Mouse (Mus musculus) neural tube, embryonic 14.5 days (tissue): ENCODE results near the gene Zfp646. TPM values are rescaled to one million over a fixed set of nuclear protein-coding genes. Genes with fewer than 3 reads are reported as not detected.

Experiments
- ATAC-seq: fragments of 200-750 bp; cut with Nextera tagmentation; 2 replicates; pipeline ENCODE4 v1.8.0; 2017; ENCODE audit warnings: low read depth, mild to moderate bottlenecking, moderate TSS enrichment, moderate library complexity
- H3K27ac ChIP-seq: fragments of 300-500 bp; sonication (generic); 2 replicates; pipeline ENCODE4 v1.5.1; 2014; ENCODE audit warnings: low read depth, mild to moderate bottlenecking, control low read depth, low read length, moderate library complexity, mixed read lengths
- H3K27me3 ChIP-seq: fragments of 300-500 bp; sonication (generic); 2 replicates; pipeline ENCODE4 v1.6.1; 2014; ENCODE audit warnings: low read length; ENCODE audit not compliant: control insufficient read depth, insufficient read depth
- H3K36me3 ChIP-seq: fragments of 300-500 bp; sonication (generic); 2 replicates; pipeline ENCODE4 v1.6.1; 2014; ENCODE audit warnings: low read length, mixed read lengths; ENCODE audit not compliant: control insufficient read depth, insufficient read depth
- H3K4me1 ChIP-seq: fragments of 300-500 bp; sonication (generic); 2 replicates; pipeline ENCODE4 v1.6.1; 2014; ENCODE audit warnings: low read length; ENCODE audit not compliant: control insufficient read depth, insufficient read depth
- H3K4me2 ChIP-seq: fragments of 300-500 bp; sonication (generic); 2 replicates; pipeline ENCODE4 v1.6.1; 2014; ENCODE audit warnings: mild to moderate bottlenecking, low read depth, low read length, control low read depth
- H3K4me3 ChIP-seq: fragments of 300-500 bp; sonication (generic); 2 replicates; pipeline ENCODE4 v1.5.1; 2014; ENCODE audit warnings: low read depth, low read length, control low read depth, mixed read lengths
- H3K9ac ChIP-seq: fragments of 300-500 bp; sonication (generic); replicated peaks from 2 replicates; pipeline ENCODE4 v1.6.1; 2014; ENCODE audit warnings: low read depth, mild to moderate bottlenecking, control low read depth, low read length, mixed read lengths
- H3K9me3 ChIP-seq: fragments of 300-500 bp; sonication (generic); 2 replicates; pipeline ENCODE4 v1.6.1; 2016; ENCODE audit warnings: low read length; ENCODE audit not compliant: control insufficient read depth
- WGBS: fragments of 180-500 bp; shearing (Covaris S2); extraction: QIAGEN DNeasy Blood & Tissue Kit; methylation state at CpG from one replicate; pipeline ENCODE4 v1.1.7; 2014; 5-methylcytosine and 5-hydroxymethylcytosine counted together
- polyA plus RNA-seq: library from polyadenylated mRNA; unstranded; fragments of >200 nt; fragmentation: Nextera tagmentation; extraction: Ambion mirVana; gene quantifications from 2 replicates; pipeline ENCODE4 v1.2.1, GENCODE M21; 2014

Zfp646 gene
- polyA plus RNA-seq, 1 experiment from 2014 or later, result 12.0 TPM

DNA sequence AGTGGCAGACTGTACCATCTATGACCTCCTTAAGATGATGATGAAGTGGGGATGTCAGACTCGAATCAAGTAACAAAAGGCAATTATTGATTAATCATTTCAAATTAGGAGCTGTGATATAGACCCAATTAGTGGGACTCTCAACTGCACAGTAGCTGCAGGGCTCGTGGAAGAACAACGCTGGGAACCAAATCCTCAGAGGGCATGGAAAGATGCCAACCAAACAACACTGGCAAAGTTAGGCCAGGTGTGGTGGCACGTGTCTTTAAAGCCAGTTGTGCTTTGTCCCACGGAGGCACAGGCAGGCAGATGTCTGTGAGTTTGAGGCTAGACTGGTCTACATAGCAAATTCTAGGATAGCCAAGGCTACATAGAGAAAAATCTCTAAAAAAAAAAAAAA, 54.6 kb downstream of the Zfp646 start:
- H3K4me3 ChIP-seq, result no peak overlapping the region
- peaks cover 7% of the 10 kb centered on the region; the same call in 1 of the 2 replicates for H3K27me3 ChIP-seq
- ATAC-seq, result no peak
- no peaks in the 10 kb centered on the region for H3K9me3 ChIP-seq
- peaks cover 3% of the 10 kb centered on the region; the same call in 1 of the 2 replicates for H3K4me1 ChIP-seq
- peaks cover 6% of the 10 kb centered on the region; the same call in 1 of the 2 replicates for H3K36me3 ChIP-seq
- H3K27ac ChIP-seq, result no peak overlapping the region
- no peak overlapping the region for H3K9ac ChIP-seq
- WGBS, result 79% methylated on average over 5 of the region's 5 CpGs
- no peak overlapping the region for H3K4me2 ChIP-seq

DNA sequence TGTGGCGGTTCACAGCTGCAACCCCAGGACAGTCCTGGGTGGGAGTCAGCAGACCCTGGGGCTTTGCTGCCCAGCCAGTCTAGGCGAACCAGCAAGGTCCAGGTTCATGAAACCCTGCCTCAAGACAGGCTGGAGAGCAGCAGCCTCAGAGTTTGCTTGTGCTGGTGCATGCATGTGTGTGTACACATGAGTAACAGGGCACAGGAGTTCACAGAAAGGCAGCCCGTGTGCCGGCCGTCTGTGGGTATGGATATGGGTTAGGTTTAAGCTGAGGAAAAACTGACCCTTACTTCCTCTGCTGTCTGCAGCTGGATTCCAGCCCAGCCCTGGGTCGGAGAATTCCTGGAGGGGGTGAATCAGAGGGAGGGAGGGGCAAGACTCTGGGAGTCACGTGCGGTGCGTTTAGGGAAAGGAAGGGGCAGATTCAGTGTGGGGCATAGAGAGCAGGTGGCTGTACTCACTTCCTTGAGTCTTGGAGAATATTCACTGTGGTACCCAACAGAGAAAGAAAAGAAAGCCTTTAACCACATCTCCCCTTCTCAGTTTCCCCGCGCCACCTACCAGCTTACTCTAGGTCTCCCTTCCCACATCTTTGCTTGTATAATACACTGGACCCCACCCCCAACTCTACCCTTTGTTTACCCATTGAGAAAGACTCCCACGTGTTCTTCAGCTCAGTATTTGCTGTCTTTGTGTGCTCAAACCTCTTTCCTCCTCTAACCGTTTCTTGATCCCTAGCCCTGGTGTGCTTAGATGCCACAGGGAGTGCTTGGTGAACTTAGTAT, 55.5 kb downstream of the Zfp646 start:
- H3K9me3 ChIP-seq, result no peaks in the 10 kb centered on the region
- peaks cover 7% of the 10 kb centered on the region; the same call in 1 of the 2 replicates for H3K27me3 ChIP-seq
- H3K4me1 ChIP-seq, result peaks cover 3% of the 10 kb centered on the region; the same call in 1 of the 2 replicates
- no peak overlapping the region for H3K9ac ChIP-seq
- no peak overlapping the region for H3K4me2 ChIP-seq
- ATAC-seq, result no peak
- WGBS, result 47% methylated on average over 13 of the region's 13 CpGs
- H3K4me3 ChIP-seq, result no peak overlapping the region
- no peaks in the 10 kb centered on the region for H3K36me3 ChIP-seq
- H3K27ac ChIP-seq, result no peak overlapping the region

DNA sequence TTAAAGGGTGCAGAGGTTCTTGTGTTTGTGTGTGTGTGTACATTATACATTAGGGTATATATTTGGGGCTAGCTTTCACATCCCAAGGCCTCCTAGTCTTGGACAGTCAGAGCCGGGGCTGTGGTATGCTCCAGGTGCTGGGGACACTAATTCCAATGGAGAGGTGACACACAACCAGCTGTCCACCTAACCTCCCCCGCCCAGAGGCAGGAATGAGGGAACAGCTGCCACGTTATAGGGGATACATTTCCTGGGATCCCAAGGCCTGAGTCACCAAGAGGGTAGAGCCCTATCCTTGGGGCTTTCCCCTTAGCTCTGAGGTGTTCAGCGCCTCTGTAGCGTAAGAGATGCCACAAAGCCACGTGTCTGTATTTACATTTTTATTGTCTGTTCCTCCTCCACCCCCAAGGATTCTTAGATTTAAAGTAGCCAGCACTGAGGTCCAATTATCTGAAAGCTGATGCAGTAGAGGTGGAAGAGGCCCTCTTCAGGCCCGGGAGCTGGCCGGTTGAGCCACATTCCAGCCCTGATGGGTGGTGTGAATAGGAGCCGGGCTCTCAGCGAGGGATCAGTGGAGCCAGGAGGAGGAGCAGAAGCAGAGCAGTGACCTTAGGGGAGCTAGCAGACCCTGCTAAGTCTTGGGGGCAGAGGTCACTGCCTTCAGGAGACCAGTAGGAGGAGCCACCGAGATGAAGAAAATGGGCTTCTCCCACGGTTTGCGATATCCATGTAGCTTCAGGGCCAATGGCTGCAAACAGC, 56.4 kb downstream of the Zfp646 start:
- ATAC-seq, result no peak
- no peaks in the 10 kb centered on the region for H3K36me3 ChIP-seq
- no peaks in the 10 kb centered on the region for H3K9me3 ChIP-seq
- H3K27me3 ChIP-seq, result peaks cover 7% of the 10 kb centered on the region; the same call in 1 of the 2 replicates
- no peak overlapping the region for H3K4me3 ChIP-seq
- H3K9ac ChIP-seq, result no peak overlapping the region
- H3K4me2 ChIP-seq, result no peak overlapping the region
- peaks cover 3% of the 10 kb centered on the region; the same call in 1 of the 2 replicates for H3K4me1 ChIP-seq
- H3K27ac ChIP-seq, result no peak overlapping the region
- WGBS, result 19% methylated on average over 13 of the region's 13 CpGs

DNA sequence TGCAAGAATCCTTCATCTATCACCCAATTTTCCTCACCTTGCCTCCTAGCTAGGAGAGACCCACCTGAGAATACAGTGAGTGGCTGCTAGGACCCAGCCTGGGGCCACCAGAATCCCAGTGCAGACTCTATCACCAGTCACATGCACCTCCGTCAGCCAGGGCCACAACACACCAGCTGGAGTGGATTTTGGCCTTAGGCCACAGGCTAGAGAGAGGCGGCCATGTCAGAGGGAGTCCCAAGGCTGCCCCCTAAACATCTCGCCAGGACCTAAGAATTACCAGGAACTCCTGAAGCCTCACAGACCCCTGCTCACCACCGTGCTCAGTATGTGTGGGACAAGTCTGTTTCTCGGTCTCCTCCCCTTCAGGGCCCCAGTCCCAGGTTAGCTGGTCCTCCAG, 58.1 kb downstream of the Zfp646 start:
- H3K9me3 ChIP-seq, result no peaks in the 10 kb centered on the region
- no peak overlapping the region for H3K4me3 ChIP-seq
- no peaks in the 10 kb centered on the region for H3K36me3 ChIP-seq
- no peak for ATAC-seq
- H3K27me3 ChIP-seq, result no peaks in the 10 kb centered on the region
- no peak overlapping the region for H3K27ac ChIP-seq
- no peak overlapping the region for H3K9ac ChIP-seq
- peaks cover 3% of the 10 kb centered on the region; the same call in 1 of the 2 replicates for H3K4me1 ChIP-seq
- H3K4me2 ChIP-seq, result no peak overlapping the region
- 94% methylated on average over 5 of the region's 5 CpGs for WGBS

DNA sequence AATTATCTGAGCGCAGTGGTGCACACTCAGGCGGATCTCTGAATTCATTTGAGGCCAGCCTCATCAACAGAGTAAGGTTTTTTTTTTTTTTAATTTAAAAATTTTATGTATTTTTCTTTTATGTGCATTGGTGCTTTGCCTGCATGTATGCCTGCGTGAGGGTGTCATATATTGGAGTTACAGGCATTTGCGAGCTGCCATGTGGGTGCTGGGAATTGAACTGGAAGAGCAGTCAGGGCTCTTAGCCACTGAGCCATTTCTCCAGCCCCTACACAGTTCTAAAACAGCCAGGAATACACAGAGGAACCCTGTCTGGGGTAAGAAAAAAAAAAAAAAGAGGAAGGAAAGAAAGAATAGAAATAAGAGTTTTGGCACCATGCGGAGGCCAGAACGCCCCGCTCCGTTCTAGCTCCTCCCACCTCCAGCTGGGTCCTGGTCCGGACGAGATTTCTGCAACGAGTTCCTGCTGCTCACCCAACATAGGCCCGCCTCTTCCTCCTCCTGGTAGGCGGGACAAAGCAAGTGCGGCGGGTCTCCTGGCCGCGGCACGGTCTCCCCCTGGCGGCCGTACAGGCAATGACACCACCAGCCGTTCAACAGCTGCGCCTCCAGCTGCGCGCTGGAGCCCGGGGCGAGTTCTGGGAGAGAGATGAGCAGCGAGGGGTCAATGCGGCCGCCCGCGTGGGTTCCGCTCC, 59.2 kb downstream of the Zfp646 start:
- H3K4me1 ChIP-seq, result peaks cover 3% of the 10 kb centered on the region; the same call in 1 of the 2 replicates
- no peaks in the 10 kb centered on the region for H3K9me3 ChIP-seq
- peak overlapping the region; percentile 88 for H3K4me2 ChIP-seq
- peak; percentile 97 for ATAC-seq
- peak overlapping the region; percentile 81 for H3K27ac ChIP-seq
- peak overlapping the region; percentile 75 for H3K9ac ChIP-seq
- peak overlapping the region; percentile 76 for H3K4me3 ChIP-seq
- H3K36me3 ChIP-seq, result no peaks in the 10 kb centered on the region
- WGBS, result 6% methylated on average over 32 of the region's 32 CpGs
- H3K27me3 ChIP-seq, result no peaks in the 10 kb centered on the region

Other genes starting within 250 kb of the Zfp646 start
- gene Bcl7c, start 167.3 kb upstream of the Zfp646 start, polyA plus RNA-seq, result 36.0 and 45.7 TPM in 2 replicates
- gene Ctf1, start 163.5 kb upstream of the Zfp646 start, polyA plus RNA-seq, result 2.7 and 3.6 TPM in 2 replicates
- 0.27 TPM in 1 of 2 replicates, not detected in the other for gene Ctf2, start 144.1 kb upstream of the Zfp646 start, polyA plus RNA-seq
- 6.5 and 9.1 TPM in 2 replicates for gene Fbxl19, start 131.7 kb upstream of the Zfp646 start, polyA plus RNA-seq
- 4.6 and 6.8 TPM in 2 replicates for gene Orai3, start 106.4 kb upstream of the Zfp646 start, polyA plus RNA-seq
- 22.4 and 23.3 TPM in 2 replicates for gene Setd1a, start 99.6 kb upstream of the Zfp646 start, polyA plus RNA-seq
- gene Gm49388, start 90.6 kb upstream of the Zfp646 start, polyA plus RNA-seq, result 0.64 TPM in 1 of 2 replicates, not detected in the other
- gene Hsd3b7, start 75.6 kb upstream of the Zfp646 start, polyA plus RNA-seq, result 7.0 and 9.6 TPM in 2 replicates
- gene Stx4a, start 51.9 kb upstream of the Zfp646 start, polyA plus RNA-seq, result 9.8 and 13.5 TPM in 2 replicates
- gene Stx1b, start 51.7 kb upstream of the Zfp646 start, polyA plus RNA-seq, result 65.9 and 66.9 TPM in 2 replicates
- gene Zfp668, start 607 bp downstream of the Zfp646 start, polyA plus RNA-seq, result 29.7 and 30.7 TPM in 2 replicates
- gene Prss53, start 14.7 kb downstream of the Zfp646 start, polyA plus RNA-seq, result 0.37 and 0.57 TPM in 2 replicates
- gene Gm21974, start 19.2 kb downstream of the Zfp646 start, polyA plus RNA-seq, result 0.40 and 0.54 TPM in 2 replicates
- 59.2 and 81.7 TPM in 2 replicates for gene Vkorc1, start 19.4 kb downstream of the Zfp646 start, polyA plus RNA-seq
- gene Bckdk, start 27.9 kb downstream of the Zfp646 start, polyA plus RNA-seq, result 58.0 and 65.8 TPM in 2 replicates
- gene Kat8, start 36.3 kb downstream of the Zfp646 start, polyA plus RNA-seq, result 48.6 and 49.4 TPM in 2 replicates
- 0.39 TPM in 1 of 2 replicates, not detected in the other for gene Prss8, start 53.9 kb downstream of the Zfp646 start, polyA plus RNA-seq
- gene Prss36, start 70.5 kb downstream of the Zfp646 start, polyA plus RNA-seq, result 14.4 and 14.8 TPM in 2 replicates
- gene Fus, start 91.2 kb downstream of the Zfp646 start, polyA plus RNA-seq, result 47.6 and 52.2 TPM in 2 replicates
- gene Pycard, start 117.6 kb downstream of the Zfp646 start, polyA plus RNA-seq, result 4.6 and 6.1 TPM in 2 replicates
- gene Trim72, start 127.7 kb downstream of the Zfp646 start, polyA plus RNA-seq, result not detected in 2 replicates
- 0.25 and 1.2 TPM in 2 replicates for gene Itgam, start 186.4 kb downstream of the Zfp646 start, polyA plus RNA-seq
- gene Gm49368, start 186.5 kb downstream of the Zfp646 start, polyA plus RNA-seq, result not detected in 2 replicates